Mouse (Mus musculus): ENCODE results near the gene Sun1.

- TF ChIP-seq POLR2A (IDR thresholded peaks at IDR 0.05; ENCODE audit: control insufficient read depth, low read depth, low read length), result no peak
- no peak for TF ChIP-seq CTCF (IDR thresholded peaks at IDR 0.05; ENCODE audit: control insufficient read depth, insufficient read depth, insufficient replicate concordance, low read depth, low read length)
Observed at GRCm38 (mm10) chr5:139286142-139286941, 85.9 kb downstream of the Sun1 start.
